Mouse (Mus musculus): ENCODE results near the gene Tacc2. TPM values are rescaled to one million over a fixed set of nuclear protein-coding genes. Genes with fewer than 3 reads are reported as not detected.

Gene Tacc2
- polyA plus RNA-seq, 1 experiment = 32.3 TPM

GRCm38 (mm10) chr7:130613973-130614372 is 36.7 kb downstream of the Tacc2 start:
- DNase-seq (ENCODE audit: low read depth) = no peak

GRCm38 (mm10) chr7:130617591-130617990 is 40.4 kb downstream of the Tacc2 start:
- DNase-seq (ENCODE audit: low read depth) = no peak

- no peak for DNase-seq (ENCODE audit: low read depth)
Observed at GRCm38 (mm10) chr7:130621068-130621467, 43.8 kb downstream of the Tacc2 start.

GRCm38 (mm10) chr7:130621953-130622352 is 44.7 kb downstream of the Tacc2 start:
- DNase-seq (ENCODE audit: low read depth) = no peak

GRCm38 (mm10) chr7:130622359-130622758 is 45.1 kb downstream of the Tacc2 start:
- no peak for DNase-seq (ENCODE audit: low read depth)

GRCm38 (mm10) chr7:130624299-130624698 is 47.1 kb downstream of the Tacc2 start:
- DNase-seq (ENCODE audit: low read depth) = no peak

GRCm38 (mm10) chr7:130625361-130625760 is 48.1 kb downstream of the Tacc2 start:
- no peak for DNase-seq (ENCODE audit: low read depth)

- no peak for DNase-seq (ENCODE audit: low read depth)
Observed at GRCm38 (mm10) chr7:130628601-130629000, 51.4 kb downstream of the Tacc2 start.

- DNase-seq (ENCODE audit: low read depth) = no peak
Observed at GRCm38 (mm10) chr7:130629999-130630398, 52.8 kb downstream of the Tacc2 start.

GRCm38 (mm10) chr7:130630956-130631355 is 53.7 kb downstream of the Tacc2 start:
- no peak for DNase-seq (ENCODE audit: low read depth)

GRCm38 (mm10) chr7:130631553-130632378 is 54.5 kb downstream of the Tacc2 start:
- DNase-seq (ENCODE audit: low read depth) = no peak

GRCm38 (mm10) chr7:130632379-130632732 is 55.1 kb downstream of the Tacc2 start:
- DNase-seq (ENCODE audit: low read depth) = no peak

GRCm38 (mm10) chr7:130634259-130634871 is 57.1 kb downstream of the Tacc2 start:
- peak; percentile 81 for DNase-seq (ENCODE audit: low read depth)

- no peak for DNase-seq (ENCODE audit: low read depth)
Observed at GRCm38 (mm10) chr7:130635212-130635611, 58.0 kb downstream of the Tacc2 start.

- no peak for DNase-seq (ENCODE audit: low read depth)
Observed at GRCm38 (mm10) chr7:130636274-130636673, 59.0 kb downstream of the Tacc2 start.

GRCm38 (mm10) chr7:130636902-130637301 is 59.7 kb downstream of the Tacc2 start:
- no peak for DNase-seq (ENCODE audit: low read depth)

- DNase-seq (ENCODE audit: low read depth) = no peak
Observed at GRCm38 (mm10) chr7:130637811-130638210, 60.6 kb downstream of the Tacc2 start.

GRCm38 (mm10) chr7:130640681-130641080 is 63.4 kb downstream of the Tacc2 start:
- DNase-seq (ENCODE audit: low read depth) = no peak

GRCm38 (mm10) chr7:130645332-130645993 is 68.2 kb downstream of the Tacc2 start:
- DNase-seq (ENCODE audit: low read depth) = no peak

GRCm38 (mm10) chr7:130645994-130646761 is 68.9 kb downstream of the Tacc2 start:
- DNase-seq (ENCODE audit: low read depth) = no peak

GRCm38 (mm10) chr7:130646762-130647139 is 69.5 kb downstream of the Tacc2 start:
- DNase-seq (ENCODE audit: low read depth) = no peak

GRCm38 (mm10) chr7:130648061-130648460 is 70.8 kb downstream of the Tacc2 start:
- DNase-seq (ENCODE audit: low read depth) = no peak

All from gonadal fat pad, adult 2 months (tissue).